Mouse (Mus musculus): Measurements from ENCODE around the gene St6galnac3. TPM values are rescaled to one million over a fixed set of nuclear protein-coding genes. Genes with fewer than 3 reads are reported as not detected.

Gene St6galnac3
- polyA plus RNA-seq, 1 experiment from 2014 or later, result 4.5 TPM

DNA sequence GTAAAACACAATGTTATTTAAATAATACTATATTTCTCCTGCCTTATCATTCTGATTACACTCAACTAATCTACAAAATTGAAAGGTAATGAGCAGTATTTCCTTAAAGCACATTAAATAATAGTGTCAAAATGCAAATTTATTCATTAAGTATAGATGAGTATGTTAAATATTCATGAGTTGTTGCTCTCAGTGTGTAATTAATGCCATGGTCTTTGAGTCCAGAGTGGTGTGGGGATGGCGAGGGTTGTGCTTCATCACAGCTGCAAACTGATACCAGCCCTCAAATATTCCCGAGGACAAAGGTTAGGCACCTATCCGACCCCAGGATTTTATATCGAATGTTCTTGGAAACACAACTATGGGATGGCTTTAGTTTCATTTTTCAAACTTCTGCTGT, 548.2 kb downstream of the St6galnac3 start:
- no peaks in the 10 kb centered on the region for H3K9me3 ChIP-seq (ENCODE audit: control insufficient read depth, low read length)
- no peaks in the 10 kb centered on the region for H3K36me3 ChIP-seq (ENCODE audit: control insufficient read depth, insufficient read depth, low read length)
- H3K9ac ChIP-seq (ENCODE audit: low read length), result no peak overlapping the region
- no peaks in the 10 kb centered on the region for H3K27me3 ChIP-seq (ENCODE audit: control insufficient read depth, insufficient read depth, low read length)
- no peaks in the 10 kb centered on the region for H3K4me1 ChIP-seq (replicated peaks; ENCODE audit: control insufficient read depth, insufficient read depth)
- no peak overlapping the region for H3K4me2 ChIP-seq (replicated peaks; ENCODE audit: low read depth)
- TF ChIP-seq EP300 (optimal IDR thresholded peaks at IDR 0.05) (no peak), CTCF (IDR thresholded peaks at IDR 0.05; ENCODE audit: low read depth) (no peak)
- H3K27ac ChIP-seq (replicated peaks), result no peak overlapping the region
- no peak for ATAC-seq (ENCODE audit: low FRiP score, low TSS enrichment)
- H3K4me3 ChIP-seq (ENCODE audit: low read depth, low read length), result no peak overlapping the region
- WGBS, result 88% methylated on average over 4 of the region's 4 CpGs
- DNase-seq (ENCODE audit: low spot score), result no peak

DNA sequence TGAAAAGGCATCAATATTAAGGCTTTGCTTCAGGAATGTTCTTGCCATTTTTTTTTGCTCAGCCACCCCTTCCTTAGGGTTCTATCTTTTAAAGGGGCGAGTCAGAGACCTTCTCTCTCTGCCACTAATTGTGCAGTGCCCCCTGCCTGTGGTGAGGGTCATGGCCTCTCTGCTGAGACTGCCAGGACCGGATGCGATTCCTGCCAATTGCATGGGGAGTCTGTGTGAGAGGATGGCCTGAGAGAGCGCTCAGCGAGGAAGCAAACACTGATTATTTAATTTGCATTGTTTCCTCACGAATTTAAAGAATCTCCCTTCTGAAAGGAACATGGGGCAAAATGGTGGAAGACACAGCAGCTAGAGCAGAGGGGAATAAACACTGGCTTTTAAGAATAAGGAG, 548.6 kb downstream of the St6galnac3 start:
- H3K9ac ChIP-seq (ENCODE audit: low read length), result no peak overlapping the region
- H3K36me3 ChIP-seq (ENCODE audit: control insufficient read depth, insufficient read depth, low read length), result no peaks in the 10 kb centered on the region
- H3K27me3 ChIP-seq (ENCODE audit: control insufficient read depth, insufficient read depth, low read length), result no peaks in the 10 kb centered on the region
- DNase-seq (ENCODE audit: low spot score) (no peak), ATAC-seq (ENCODE audit: low FRiP score, low TSS enrichment) (no peak)
- TF ChIP-seq CTCF (IDR thresholded peaks at IDR 0.05; ENCODE audit: low read depth) (peak; percentile 17; the same call in 1 of the 2 replicates), EP300 (optimal IDR thresholded peaks at IDR 0.05) (no peak)
- WGBS, result 55% methylated on average over 6 of the region's 6 CpGs
- H3K4me3 ChIP-seq (ENCODE audit: low read depth, low read length), result no peak overlapping the region
- H3K27ac ChIP-seq (replicated peaks), result no peak overlapping the region
- no peaks in the 10 kb centered on the region for H3K9me3 ChIP-seq (ENCODE audit: control insufficient read depth, low read length)
- no peaks in the 10 kb centered on the region for H3K4me1 ChIP-seq (replicated peaks; ENCODE audit: control insufficient read depth, insufficient read depth)
- H3K4me2 ChIP-seq (replicated peaks; ENCODE audit: low read depth), result no peak overlapping the region

- Histone ChIP-seq H3K9me3 (ENCODE audit: control insufficient read depth, low read length) (no peaks in the 10 kb centered on the region), H3K4me3 (ENCODE audit: low read depth, low read length) (no peak overlapping the region), H3K27me3 (ENCODE audit: control insufficient read depth, insufficient read depth, low read length) (no peaks in the 10 kb centered on the region), H3K4me1 (replicated peaks; ENCODE audit: control insufficient read depth, insufficient read depth) (no peaks in the 10 kb centered on the region), H3K27ac (replicated peaks) (no peak overlapping the region), H3K9ac (ENCODE audit: low read length) (no peak overlapping the region), H3K4me2 (replicated peaks; ENCODE audit: low read depth) (no peak overlapping the region), H3K36me3 (ENCODE audit: control insufficient read depth, insufficient read depth, low read length) (no peaks in the 10 kb centered on the region)
- ATAC-seq (ENCODE audit: low FRiP score, low TSS enrichment) (no peak), DNase-seq (ENCODE audit: low spot score) (no peak)
- WGBS, result 73% methylated on average over 11 of the region's 11 CpGs
- TF ChIP-seq CTCF (IDR thresholded peaks at IDR 0.05; ENCODE audit: low read depth) (no peak), EP300 (optimal IDR thresholded peaks at IDR 0.05) (no peak)
These were observed 550.5 kb downstream of the St6galnac3 start for GRCm38 (mm10) chr3:153174336-153175033.

- 83% methylated on average over 2 of the region's 2 CpGs for WGBS
- no peaks in the 10 kb centered on the region for H3K27me3 ChIP-seq (ENCODE audit: control insufficient read depth, insufficient read depth, low read length)
- H3K36me3 ChIP-seq (ENCODE audit: control insufficient read depth, insufficient read depth, low read length), result no peaks in the 10 kb centered on the region
- no peak for DNase-seq (ENCODE audit: low spot score)
- no peak overlapping the region for H3K9ac ChIP-seq (ENCODE audit: low read length)
- H3K4me2 ChIP-seq (replicated peaks; ENCODE audit: low read depth), result no peak overlapping the region
- H3K4me3 ChIP-seq (ENCODE audit: low read depth, low read length), result no peak overlapping the region
- H3K4me1 ChIP-seq (replicated peaks; ENCODE audit: control insufficient read depth, insufficient read depth), result no peaks in the 10 kb centered on the region
- no peak for TF ChIP-seq CTCF (IDR thresholded peaks at IDR 0.05; ENCODE audit: low read depth)
- TF ChIP-seq EP300 (optimal IDR thresholded peaks at IDR 0.05), result no peak
- H3K27ac ChIP-seq (replicated peaks), result no peak overlapping the region
- no peak for ATAC-seq (ENCODE audit: low FRiP score, low TSS enrichment)
- no peaks in the 10 kb centered on the region for H3K9me3 ChIP-seq (ENCODE audit: control insufficient read depth, low read length)
These were observed 551.4 kb downstream of the St6galnac3 start for GRCm38 (mm10) chr3:153173567-153173966.

DNA sequence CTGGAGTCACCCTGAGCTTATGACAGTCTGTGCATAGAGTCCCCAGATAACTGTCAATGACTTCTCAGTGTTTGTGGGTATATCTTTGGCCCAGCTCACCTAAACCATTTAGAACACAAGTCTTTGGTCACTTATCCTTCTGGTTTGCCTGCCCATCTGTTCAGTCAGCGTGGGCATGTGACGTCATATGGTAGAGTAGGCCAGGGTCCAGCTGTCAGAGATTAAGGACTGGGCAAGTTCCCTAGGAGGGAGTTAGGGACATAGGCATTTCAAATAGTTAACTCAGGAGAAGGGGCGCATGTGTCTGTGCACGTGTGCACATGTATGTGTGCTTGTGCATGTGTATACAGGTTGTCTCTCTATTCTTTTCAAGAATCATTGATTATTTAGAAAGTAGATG, 554.8 kb downstream of the St6galnac3 start:
- ATAC-seq (ENCODE audit: low FRiP score, low TSS enrichment) (no peak), DNase-seq (ENCODE audit: low spot score) (no peak)
- Histone ChIP-seq H3K27ac (replicated peaks) (no peak overlapping the region), H3K9me3 (ENCODE audit: control insufficient read depth, low read length) (no peaks in the 10 kb centered on the region), H3K36me3 (ENCODE audit: control insufficient read depth, insufficient read depth, low read length) (no peaks in the 10 kb centered on the region), H3K4me3 (ENCODE audit: low read depth, low read length) (no peak overlapping the region), H3K9ac (ENCODE audit: low read length) (no peak overlapping the region), H3K4me1 (replicated peaks; ENCODE audit: control insufficient read depth, insufficient read depth) (no peaks in the 10 kb centered on the region), H3K27me3 (ENCODE audit: control insufficient read depth, insufficient read depth, low read length) (no peaks in the 10 kb centered on the region), H3K4me2 (replicated peaks; ENCODE audit: low read depth) (no peak overlapping the region)
- TF ChIP-seq EP300 (optimal IDR thresholded peaks at IDR 0.05), result no peak
- no peak for TF ChIP-seq CTCF (IDR thresholded peaks at IDR 0.05; ENCODE audit: low read depth)
- 90% methylated on average over 4 of the region's 4 CpGs for WGBS

GRCm38 (mm10) chr3:153169744-153170143, 555.2 kb downstream of the St6galnac3 start:
- H3K4me2 ChIP-seq (replicated peaks; ENCODE audit: low read depth), result no peak overlapping the region
- no peaks in the 10 kb centered on the region for H3K27me3 ChIP-seq (ENCODE audit: control insufficient read depth, insufficient read depth, low read length)
- no peak for ATAC-seq (ENCODE audit: low FRiP score, low TSS enrichment)
- no peaks in the 10 kb centered on the region for H3K36me3 ChIP-seq (ENCODE audit: control insufficient read depth, insufficient read depth, low read length)
- TF ChIP-seq EP300 (optimal IDR thresholded peaks at IDR 0.05) (no peak), CTCF (IDR thresholded peaks at IDR 0.05; ENCODE audit: low read depth) (no peak)
- H3K4me3 ChIP-seq (ENCODE audit: low read depth, low read length), result no peak overlapping the region
- WGBS, result 93% methylated on average over 11 of the region's 11 CpGs
- no peaks in the 10 kb centered on the region for H3K4me1 ChIP-seq (replicated peaks; ENCODE audit: control insufficient read depth, insufficient read depth)
- H3K27ac ChIP-seq (replicated peaks), result no peak overlapping the region
- no peaks in the 10 kb centered on the region for H3K9me3 ChIP-seq (ENCODE audit: control insufficient read depth, low read length)
- H3K9ac ChIP-seq (ENCODE audit: low read length), result no peak overlapping the region
- no peak for DNase-seq (ENCODE audit: low spot score)
